Mouse (Mus musculus) G1E (cell line): ENCODE results near the gene Ldlrad3.

Source experiments
- CTCF ChIP-seq: IDR thresholded peaks from 2 replicates; pipeline ENCODE4 v1.5.1; 2012; ENCODE audit warnings: low read depth, low read length, inconsistent platforms, mixed read lengths
- GATA1 ChIP-seq: IDR thresholded peaks from 2 replicates; pipeline ENCODE4 v1.6.1; 2012; ENCODE audit warnings: borderline replicate concordance, low read length, inconsistent platforms, mixed read lengths
- POLR2AphosphoS5 ChIP-seq: IDR thresholded peaks from 2 replicates; pipeline ENCODE4 v1.6.1; 2012; ENCODE audit warnings: low read depth, low read length, inconsistent platforms; ENCODE audit not compliant: insufficient replicate concordance
- TAL1 ChIP-seq: conservative IDR thresholded peaks from 2 replicates; pipeline ENCODE4 v1.6.1; 2012; ENCODE audit warnings: low read depth, low read length, inconsistent platforms, mixed read lengths

- no peak for TF ChIP-seq CTCF
- TF ChIP-seq TAL1 = no peak
- no peak for TF ChIP-seq GATA1
- TF ChIP-seq POLR2AphosphoS5 = no peak
These were observed 165.6 kb downstream of the Ldlrad3 start for GRCm38 (mm10) chr2:102020546-102020945.
